Mouse (Mus musculus) left cerebral cortex, postnatal 14 days (tissue): ENCODE data around the gene Adgrg1. TPM values are rescaled to one million over a fixed set of nuclear protein-coding genes. Genes with fewer than 3 reads are reported as not detected.
"Not testable (repeated sequence)": the region's sequence is repeated elsewhere in the genome, so short reads cannot be mapped to it uniquely, and the experiment has no call there.

Experiments
- DNase-seq, 2 experiments: peaks; one replicate each; pipeline ENCODE4 v3.0.0; 2021 to 2022; ENCODE audit warnings: low spot score in 2 of 2, mixed read lengths in 1 of 2
- intact Hi-C: fragments of 180-260 bp; cut with DNase I; formaldehyde crosslinking; loops from one replicate; pipeline ENCODE4 v1.15.1; 2025
- total RNA-seq, 2 experiments: library from RNA; stranded (reverse); gene quantifications; 2 replicates each; pipeline ENCODE4 v1.2.3; 2021

Adgrg1 gene
- total RNA-seq, 2 experiments from 2014 or later, result 93.3 to 110 TPM

DNA sequence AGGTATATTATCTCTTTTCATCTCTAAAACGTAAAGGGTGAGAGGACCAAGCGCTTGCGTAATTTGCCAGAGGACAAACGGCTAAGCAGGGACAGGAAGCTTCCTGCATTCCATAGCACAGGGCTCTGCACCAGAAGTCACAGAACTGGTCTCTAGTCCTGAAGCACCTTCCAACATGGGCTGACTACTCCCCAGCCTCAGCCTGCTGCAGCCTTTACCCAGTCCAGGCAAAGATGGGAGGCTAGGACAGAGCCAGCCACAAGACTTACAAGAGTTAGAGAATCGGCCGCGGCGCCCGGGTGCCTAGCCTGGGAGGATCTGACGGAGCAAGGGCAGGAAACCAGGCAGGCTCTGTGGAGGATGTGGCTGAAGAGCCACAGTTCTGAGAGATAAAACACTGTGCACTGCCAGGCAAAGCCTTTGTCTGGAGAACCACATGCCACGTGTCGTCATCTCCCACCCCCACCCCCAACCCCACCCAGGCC is 45.8 kb downstream of the Adgrg1 start:
- no peak for DNase-seq
- intact Hi-C loops, result loop anchor here (5.0 kb wide), 1 partner anchor 57 kb away; no protein-coding TSS in a partner anchor

DNA sequence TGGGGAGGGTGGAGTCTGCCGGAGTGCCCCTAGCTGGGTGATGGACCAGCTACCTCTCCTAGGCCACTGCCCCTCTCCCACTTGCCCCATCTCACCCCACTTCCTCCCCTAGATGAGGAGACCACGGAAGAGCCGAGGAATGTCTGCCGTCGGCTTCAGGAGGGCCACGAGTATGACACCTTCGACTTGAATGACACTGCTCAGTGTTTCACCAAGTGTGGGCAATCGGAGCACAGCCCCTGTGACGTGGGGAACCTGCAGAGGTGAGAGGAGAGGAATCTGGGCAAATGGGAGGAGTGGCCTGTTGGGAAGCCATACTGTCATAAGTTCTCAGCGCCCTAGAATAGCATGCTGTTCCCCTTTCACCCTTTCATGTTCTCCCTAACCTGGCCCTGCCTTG is 46.3 kb downstream of the Adgrg1 start:
- intact Hi-C loops, result loop anchor here (5.0 kb wide), 1 partner anchor 56 kb away; no protein-coding TSS in a partner anchor

DNA sequence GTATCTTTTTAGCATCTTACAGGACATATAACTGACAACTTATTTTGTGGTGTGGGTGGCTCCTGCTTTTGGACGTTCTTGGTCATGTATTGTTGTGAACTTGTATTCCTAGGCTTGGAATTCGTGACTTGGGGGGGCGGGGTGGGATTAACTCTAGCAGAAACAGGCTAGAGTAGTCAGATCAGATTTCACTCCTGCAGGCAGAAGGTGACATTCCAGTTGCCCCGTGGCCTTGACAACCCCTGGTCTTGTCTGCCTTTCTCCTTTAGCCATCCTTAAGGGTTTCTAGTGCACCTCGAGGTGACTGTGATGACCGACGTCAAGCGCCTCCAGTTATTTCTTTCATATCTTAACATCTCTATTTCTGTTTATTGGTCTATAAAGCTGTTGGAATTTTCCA is 48.6 kb downstream of the Adgrg1 start:
- DNase-seq, result no peak
- intact Hi-C loops, result loop anchor here (5.0 kb wide), 1 partner anchor 54 kb away; no protein-coding TSS in a partner anchor

More for the DNA sequence above, 46.3 kb downstream of the Adgrg1 start:
- DNase-seq, result no peak

DNA sequence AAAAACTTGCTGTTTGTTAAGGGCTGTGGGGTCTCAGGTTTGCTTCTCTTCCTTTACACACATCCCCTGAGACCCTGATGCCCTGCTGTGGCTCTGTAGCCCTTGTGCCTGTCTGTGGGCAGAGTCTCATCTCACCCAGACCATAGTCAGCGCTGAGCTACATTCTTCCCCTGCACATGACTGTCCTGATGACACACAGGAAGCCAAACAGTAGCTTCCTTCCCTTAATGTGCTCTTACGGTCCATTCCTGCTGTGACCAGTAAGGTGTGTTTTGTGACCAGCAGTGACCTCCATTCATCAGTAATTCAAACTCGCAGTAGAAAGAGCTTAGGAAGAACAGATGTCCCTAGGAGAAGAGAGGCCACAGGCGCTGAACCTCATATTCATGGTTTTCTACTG is 49.8 kb downstream of the Adgrg1 start:
- intact Hi-C loops, result loop anchor here (5.0 kb wide), 1 partner anchor 53 kb away; no protein-coding TSS in a partner anchor
- DNase-seq, result no peak

DNA sequence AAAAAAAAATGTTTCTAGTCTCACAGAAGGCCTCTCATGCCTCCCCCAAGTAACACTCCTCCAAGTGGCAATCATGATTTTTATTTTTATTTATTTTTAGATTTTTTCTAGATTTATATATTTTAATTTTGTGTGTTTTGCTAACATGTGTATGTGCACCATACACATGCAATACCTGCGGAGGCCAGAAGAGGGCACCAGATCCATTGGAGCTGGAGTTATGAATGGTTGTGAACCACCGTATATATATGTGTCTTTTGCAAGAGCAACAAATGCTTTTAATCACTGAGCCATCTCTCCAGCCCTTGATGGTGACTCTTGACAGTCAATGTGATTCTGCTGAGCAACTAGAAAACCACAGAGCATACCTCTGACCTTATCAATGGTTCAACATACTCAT is 50.9 kb downstream of the Adgrg1 start:
- DNase-seq, result peak; percentile 32 to 39
- intact Hi-C loops, result loop anchor here (5.0 kb wide), 1 partner anchor 177 kb away; the partner anchor contains the start of gene Kifc3

DNA sequence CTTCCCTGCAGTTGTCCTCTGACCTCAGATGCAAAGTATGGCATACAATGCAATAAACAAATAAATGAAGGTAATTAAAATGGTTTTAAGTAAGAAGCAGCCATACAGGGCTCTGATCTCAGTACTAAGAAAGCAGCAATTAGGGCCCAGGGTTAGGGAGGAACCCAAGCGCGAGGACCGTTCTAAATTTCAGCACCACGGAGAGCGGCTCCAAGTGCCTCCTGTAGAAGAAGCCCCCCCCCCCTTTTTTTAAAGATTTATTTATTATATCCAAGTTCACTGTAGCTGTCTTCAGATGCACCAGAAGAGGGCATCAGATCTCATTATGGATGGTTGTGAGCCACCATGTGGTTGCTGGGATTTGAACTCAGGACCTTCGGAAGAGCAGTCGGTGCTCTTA is 53.8 kb downstream of the Adgrg1 start:
- not testable (repeated sequence) for DNase-seq
- intact Hi-C loops, result loop anchor here (5.0 kb wide), 1 partner anchor 174 kb away; the partner anchor contains the start of gene Kifc3

DNA sequence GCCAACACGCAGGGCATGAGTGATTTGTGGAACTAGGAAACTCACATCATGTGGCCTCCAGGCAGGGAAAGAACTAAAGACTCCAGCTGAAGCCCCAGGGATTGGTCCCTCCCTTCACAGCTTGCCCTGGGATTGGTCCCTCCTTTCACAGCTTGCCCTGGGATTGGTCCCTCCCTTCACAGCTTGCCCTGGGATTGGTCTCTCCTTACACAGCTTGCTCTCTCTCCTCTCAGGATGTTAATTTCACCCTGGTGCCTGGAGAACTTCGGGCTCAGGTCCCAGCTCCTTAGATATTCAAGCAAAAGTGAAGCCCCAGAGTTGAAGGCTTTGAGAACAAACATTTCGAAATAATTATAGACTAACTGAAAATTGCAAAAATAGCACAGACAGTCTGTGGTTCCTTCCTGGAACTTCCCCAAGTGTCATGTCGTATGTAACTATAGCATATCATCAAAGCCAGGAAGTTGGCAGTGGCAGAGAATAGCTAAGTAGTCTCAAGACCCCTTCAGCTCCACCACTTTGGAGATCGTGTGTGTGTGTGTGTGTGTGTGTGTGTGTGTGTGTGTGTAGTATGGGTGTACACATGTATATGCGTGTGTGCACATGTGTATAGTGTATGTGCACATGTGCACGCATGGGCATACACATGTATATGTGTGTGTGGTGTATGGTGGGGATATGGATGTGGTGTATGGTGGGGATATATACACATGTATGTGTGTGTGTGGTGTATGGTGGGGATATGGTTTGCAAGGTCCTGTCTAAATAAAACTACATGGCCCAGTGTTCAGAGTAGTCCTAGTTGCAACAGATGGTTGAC is 62.8 kb downstream of the Adgrg1 start:
- intact Hi-C loops, result no loop called here

DNA sequence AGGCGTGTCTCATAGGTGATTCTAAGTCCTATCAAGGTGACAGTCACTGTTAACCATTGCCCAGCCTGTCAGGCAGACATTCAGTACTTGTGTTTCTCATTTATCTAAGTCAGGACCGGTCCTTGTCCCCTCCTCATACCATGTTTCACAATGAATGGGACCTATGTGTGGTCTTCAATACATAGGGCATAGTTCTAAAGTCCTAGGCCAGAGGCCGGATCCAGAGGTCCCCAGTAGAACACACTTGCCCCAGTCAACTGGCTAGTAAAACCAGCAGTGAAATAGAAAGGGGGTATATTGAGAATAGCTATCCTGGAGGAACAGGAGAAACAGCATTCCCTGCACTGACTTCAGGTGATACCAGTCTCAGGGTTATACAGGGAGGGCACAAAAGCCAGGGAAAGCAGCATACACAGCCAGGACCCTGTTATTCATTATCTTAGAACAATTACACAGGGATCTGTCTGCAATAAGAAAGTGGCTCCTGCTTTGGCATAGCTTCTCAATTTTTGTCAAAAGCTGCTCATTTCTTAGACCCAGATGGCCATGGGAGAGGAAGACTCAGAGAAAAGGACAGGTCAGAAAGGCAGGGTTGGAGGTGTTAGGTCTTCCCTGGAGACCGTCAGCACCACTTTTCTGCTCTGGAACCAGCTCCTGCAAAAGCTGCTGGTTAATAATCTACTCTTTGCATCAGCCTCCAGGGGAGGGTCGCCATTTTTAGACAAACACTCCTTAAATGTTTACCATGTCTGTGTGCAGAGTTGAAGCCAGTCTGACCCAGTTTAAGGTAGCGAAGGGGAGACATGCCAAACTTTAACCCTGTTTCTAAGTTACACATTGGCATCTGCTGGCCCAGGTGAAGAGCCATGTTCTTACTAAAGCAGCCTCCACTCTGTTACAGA is 67.6 kb downstream of the Adgrg1 start:
- no peak for DNase-seq
- intact Hi-C loops, result no loop called here

More for the DNA sequence above, 62.8 kb downstream of the Adgrg1 start:
- DNase-seq, result peak; percentile 64 to 86

DNA sequence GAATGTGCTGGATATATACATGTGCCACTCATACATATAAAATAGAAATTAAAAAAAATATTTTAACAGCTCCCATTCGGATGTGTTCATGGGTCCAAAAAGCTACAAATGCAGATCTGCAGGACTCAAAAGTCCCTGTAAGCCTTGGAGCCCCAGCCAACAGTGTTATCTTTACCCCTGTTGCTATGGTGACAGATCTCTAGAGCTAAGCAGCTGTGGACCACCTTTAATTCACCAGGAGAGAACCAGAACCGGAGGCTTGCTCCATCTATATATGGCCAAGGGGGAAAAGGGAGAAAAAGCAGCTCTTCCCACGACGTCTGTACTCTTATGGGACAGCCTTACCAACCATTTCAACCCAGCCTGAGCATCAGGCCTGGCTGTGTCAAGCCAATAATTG is 70.3 kb downstream of the Adgrg1 start:
- peak in 1 of 2 experiments; percentile 33 for DNase-seq
- intact Hi-C loops, result no loop called here

DNA sequence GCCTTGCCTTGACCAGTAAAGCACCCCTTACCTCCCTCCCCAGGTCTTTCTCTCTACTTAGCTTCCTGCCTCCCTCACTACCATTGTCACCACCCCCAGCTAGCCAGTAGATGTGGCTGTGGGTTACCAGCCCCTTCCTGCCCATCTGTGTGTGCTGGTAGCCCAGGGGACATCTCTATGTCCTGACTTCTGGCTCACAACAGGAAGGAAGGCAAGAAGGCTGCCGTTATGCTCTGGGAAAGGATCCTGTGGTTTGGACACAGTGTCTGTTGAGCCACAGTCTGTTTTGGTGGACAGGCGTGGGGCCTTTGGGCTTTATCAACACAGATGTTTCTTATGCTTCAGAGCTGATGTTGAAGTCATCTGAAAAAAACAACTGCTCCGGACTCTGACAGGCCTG is 72.4 kb downstream of the Adgrg1 start:
- DNase-seq, result no peak
- intact Hi-C loops, result no loop called here

DNA sequence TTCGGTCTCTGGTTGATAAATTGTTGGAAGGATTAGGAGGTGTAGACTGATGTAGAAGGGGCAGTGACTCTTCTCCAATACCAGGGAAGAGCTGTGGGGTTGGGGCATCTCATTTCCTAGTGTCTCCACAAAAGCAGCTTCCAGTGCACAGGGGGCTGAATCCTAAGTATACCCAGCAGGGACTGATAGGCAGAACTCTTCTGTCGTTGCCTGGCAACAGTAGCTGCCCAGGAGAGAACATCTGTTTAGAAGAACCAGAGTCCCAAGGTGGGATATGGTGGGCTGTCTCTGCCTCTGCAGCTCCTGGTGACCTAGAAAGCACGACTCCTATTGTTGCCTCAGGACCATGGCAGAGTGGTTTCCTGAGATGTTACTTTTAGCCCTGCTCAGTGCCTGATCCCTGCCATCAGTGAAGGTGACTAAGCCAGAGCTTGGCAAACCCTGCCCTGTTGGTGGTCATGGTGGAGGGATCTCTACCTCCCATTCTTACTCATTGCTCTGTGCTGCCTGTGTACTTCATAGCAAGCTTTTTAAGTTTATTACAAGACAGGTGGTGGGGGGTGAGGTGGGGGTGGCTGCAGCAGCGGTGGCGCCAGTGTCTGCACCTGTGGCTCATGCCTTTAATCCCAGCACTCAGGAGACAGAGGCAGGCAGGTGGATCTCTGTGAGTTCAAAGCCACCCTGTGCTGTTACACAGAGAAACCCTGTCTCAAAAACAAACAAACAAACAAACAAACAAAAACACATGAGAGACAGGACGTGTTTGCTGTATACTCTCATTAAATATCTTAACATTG is 73.5 kb downstream of the Adgrg1 start:
- DNase-seq, result no peak
- intact Hi-C loops, result no loop called here

DNA sequence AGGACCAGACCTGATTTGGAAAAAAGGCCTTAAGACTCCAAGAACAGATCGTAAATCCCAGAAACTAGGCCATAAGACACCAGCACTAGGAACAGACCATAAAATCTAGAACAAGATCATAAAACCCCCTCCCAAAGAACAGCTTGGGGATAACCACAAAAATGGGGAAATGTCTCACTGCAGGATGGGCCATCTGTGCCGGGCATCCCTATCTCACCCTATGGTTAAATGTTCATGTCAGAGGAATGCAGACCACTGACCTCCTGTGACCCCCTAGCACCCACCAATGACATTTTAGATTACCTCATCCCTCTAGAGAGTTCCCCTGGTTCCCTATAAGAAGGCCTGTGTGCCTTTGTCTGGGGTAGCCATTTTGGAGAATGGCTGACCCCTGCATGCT is 75.1 kb downstream of the Adgrg1 start:
- no peak for DNase-seq
- intact Hi-C loops, result no loop called here

DNA sequence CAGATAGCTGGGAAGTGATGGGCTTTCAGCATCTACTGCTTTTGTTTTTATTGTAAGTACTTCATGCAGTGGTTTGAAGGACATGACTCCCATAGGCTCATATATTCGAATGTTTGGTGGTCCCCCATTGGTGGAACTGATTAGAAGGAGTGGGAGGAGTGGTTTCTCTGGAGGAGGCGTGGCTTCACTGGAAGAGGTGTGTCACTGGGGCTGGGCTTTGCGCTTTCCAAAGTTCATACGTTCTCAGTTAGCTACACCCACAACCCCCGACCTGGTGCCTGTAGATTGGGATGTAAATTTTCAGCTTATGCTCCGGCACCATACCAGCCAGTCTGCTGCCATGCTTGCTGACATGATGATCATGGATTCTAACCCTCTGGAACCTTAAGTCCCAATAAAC is 79.9 kb downstream of the Adgrg1 start:
- intact Hi-C loops, result no loop called here
- no peak for DNase-seq

DNA sequence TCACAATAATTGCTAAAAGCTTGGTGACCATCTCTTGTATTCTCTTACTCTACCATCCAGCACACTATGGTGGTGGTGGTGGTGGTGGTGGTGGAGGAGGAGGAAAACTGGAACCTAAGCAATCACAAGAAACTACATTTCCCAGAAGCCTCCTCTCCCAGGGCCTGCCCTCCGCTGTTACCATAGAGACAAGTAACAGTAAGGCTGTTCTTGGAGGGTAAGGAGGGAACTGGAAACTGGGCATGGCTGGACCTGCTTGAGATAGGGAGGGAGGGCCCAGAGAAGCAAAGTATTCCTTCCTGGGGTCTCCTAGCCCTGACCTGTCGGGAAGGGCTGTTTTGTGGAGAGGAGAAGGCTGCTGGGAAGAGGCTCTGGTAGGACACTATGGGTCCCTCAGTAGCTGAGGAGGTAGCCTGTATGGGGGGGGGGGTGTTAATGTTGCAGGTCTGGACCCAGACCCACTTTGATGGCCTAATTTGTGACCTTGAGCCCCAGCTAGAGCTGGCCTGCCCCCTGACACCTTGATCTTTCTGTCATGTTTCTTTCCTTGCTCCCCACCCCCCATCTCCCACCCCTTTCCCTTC is 80.5 kb downstream of the Adgrg1 start, which contains the start of gene Drc7:
TSS of gene Drc7 (plus strand) at position 177 of the 584 bp plus-strand sequence.
- intact Hi-C loops, result no loop called here

DNA sequence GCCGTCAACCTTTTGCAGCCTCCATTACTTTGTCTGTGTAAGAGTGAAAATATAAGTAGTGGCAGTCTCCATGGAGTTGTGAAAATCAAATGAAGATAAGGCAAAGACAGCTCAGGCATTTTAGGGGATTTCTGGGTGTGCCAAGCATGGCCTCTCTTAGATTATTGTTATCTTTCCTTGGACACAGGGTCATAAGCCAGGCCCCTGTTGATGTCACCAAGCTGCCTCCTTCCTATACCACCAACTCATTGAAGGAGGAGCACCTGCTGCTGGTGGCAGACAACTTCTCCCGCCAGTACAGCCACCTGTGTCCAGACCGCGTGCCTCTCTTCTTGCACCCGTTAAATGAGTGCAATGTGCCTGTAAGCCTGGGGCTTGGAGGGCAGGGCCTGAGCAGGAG is 81.9 kb downstream of the Adgrg1 start:
- intact Hi-C loops, result no loop called here
- no peak for DNase-seq

More for the DNA sequence above, 80.5 kb downstream of the Adgrg1 start, which contains the start of gene Drc7:
- peak; percentile 40 to 43 for DNase-seq

DNA sequence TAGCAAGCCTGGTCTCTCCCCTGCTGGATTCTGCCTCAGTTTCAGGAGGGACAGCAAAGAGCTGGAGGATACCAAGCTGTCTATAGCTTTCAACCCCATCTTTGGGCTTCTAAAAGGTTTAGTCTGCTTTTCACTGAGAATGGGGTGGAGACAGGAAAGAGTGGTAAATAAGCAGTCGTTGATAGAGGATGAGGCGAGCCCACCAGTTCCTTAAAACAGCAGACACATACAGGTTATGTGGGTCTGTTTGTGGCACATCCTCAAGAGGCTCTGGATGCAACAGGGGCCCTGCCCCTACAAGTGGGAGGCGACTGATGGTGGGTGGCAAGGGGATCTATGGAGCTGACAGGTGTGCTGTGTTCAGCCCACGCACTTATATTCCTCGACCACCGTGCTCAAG is 84.1 kb downstream of the Adgrg1 start:
- no peak for DNase-seq
- intact Hi-C loops, result no loop called here

DNA sequence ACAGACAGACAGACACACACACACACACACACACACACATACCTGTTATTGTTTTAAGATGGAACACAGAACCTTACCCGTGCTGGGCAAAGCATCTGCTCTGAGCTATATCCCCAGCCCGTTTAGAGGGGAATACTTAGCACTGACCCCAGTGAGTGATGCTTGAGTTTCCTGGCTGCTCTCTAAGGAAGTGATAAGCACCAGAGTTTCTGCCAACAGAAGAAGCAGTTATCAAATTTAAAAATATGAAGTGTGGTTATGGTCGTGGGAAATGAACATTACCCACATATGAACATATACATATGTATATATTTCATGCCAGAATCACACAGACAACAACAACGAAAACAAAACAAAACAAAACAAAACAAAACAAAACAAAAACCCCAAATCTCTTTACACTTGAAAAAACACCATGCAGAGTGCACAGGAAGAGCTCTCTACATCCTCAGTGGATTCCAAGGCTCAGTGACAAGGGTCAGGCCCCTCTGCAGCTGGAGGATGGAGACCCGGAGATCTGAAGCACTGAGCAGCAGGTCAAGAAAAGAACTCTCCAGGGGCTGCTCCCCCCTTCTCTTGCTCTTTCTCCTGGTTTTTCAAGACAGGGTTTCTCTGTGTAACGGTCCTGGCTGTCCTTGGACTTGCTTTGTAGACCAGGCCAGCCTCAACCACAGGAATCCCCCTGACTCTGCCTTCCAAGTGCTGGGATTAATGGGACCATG is 85.4 kb downstream of the Adgrg1 start:
- no peak for DNase-seq
- intact Hi-C loops, result no loop called here
